Mouse (Mus musculus) CH12.LX (cell line): ENCODE results near the gene Pagr1a. TPM values are rescaled to one million over a fixed set of nuclear protein-coding genes. Genes with fewer than 3 reads are reported as not detected.

Source experiments
- DNase-seq: peaks from one replicate; pipeline ENCODE4 v3.0.0-alpha.2; 2013; ENCODE audit errors: extremely low read depth
- H3K27ac ChIP-seq: 2 replicates; pipeline ENCODE4 v1.5.1; 2012; ENCODE audit warnings: low read depth, mild to moderate bottlenecking, control low read depth, moderate library complexity; ENCODE audit not compliant: insufficient read depth
- H3K27me3 ChIP-seq: replicated peaks from 2 replicates; pipeline ENCODE3; 2012; ENCODE audit warnings: inconsistent platforms
- H3K36me3 ChIP-seq, 2 experiments: replicated peaks in 1 of 2; 2 replicates each; pipeline versions ENCODE3 to v1.6.1; 2012; ENCODE audit warnings: inconsistent platforms in 1 of 2, low read length in 1 of 2, mild to moderate bottlenecking in 1 of 2, mixed read lengths in 1 of 2, moderate library complexity in 1 of 2; ENCODE audit not compliant: control insufficient read depth in 1 of 2, insufficient read depth in 1 of 2
- H3K4me1 ChIP-seq, 2 experiments: 2 replicates each; pipeline ENCODE4 v1.6.1; 2012; ENCODE audit warnings: inconsistent platforms in 1 of 2, moderate library complexity in 1 of 2; ENCODE audit not compliant: insufficient read depth in 2 of 2, control insufficient read depth in 1 of 2
- H3K4me2 ChIP-seq: 2 replicates; pipeline ENCODE4 v1.6.1; 2012; ENCODE audit warnings: low read depth, mild to moderate bottlenecking, control low read depth; ENCODE audit not compliant: poor library complexity, insufficient read depth, severe bottlenecking
- H3K4me3 ChIP-seq, 3 experiments: fragments of 150-350 bp in 1 of 3; sonication (generic) in 1 of 3; replicated peaks in 1 of 3; 2 replicates each; pipeline versions ENCODE3 to v1.5.1; 2011 to 2012; ENCODE audit warnings: low read depth in 2 of 3, low read length in 2 of 3, mild to moderate bottlenecking in 2 of 3, moderate library complexity in 2 of 3, control low read depth in 1 of 3, improper control_type of control experiment in 1 of 3, inconsistent platforms in 1 of 3, mixed read lengths in 1 of 3; ENCODE audit not compliant: poor library complexity in 1 of 3
- H3K79me2 ChIP-seq: replicated peaks from 2 replicates; pipeline ENCODE4 v1.6.1; 2012; ENCODE audit warnings: mild to moderate bottlenecking, moderate library complexity; ENCODE audit not compliant: control insufficient read depth, poor library complexity, insufficient read depth, severe bottlenecking; ENCODE audit errors: extremely low read depth
- H3K9ac ChIP-seq: 2 replicates; pipeline ENCODE4 v1.6.1; 2012; ENCODE audit warnings: low read depth, mild to moderate bottlenecking, control low read depth, moderate library complexity; ENCODE audit not compliant: insufficient read depth
- H3K9me3 ChIP-seq: replicated peaks from 2 replicates; pipeline ENCODE3; 2012; ENCODE audit warnings: low read length, inconsistent platforms, mixed read lengths
- CHD2 ChIP-seq: IDR thresholded peaks from 2 replicates; pipeline ENCODE4 v1.6.1; 2011; ENCODE audit warnings: low read length, improper control_type of control experiment
- CTCF ChIP-seq, 2 experiments: IDR thresholded peaks in 1 of 2; conservative IDR thresholded peaks in 1 of 2; 2 replicates each; pipeline ENCODE4 v1.5.1; 2011 to 2012; ENCODE audit warnings: low read depth in 2 of 2, low read length in 2 of 2, improper control_type of control experiment in 1 of 2, inconsistent platforms in 1 of 2, mild to moderate bottlenecking in 1 of 2, moderate library complexity in 1 of 2
- E2F4 ChIP-seq: IDR thresholded peaks from 2 replicates; pipeline ENCODE4 v1.6.1; 2011; ENCODE audit warnings: low read depth, low read length, improper control_type of control experiment; ENCODE audit not compliant: insufficient replicate concordance
- ELF1 ChIP-seq: IDR thresholded peaks from 2 replicates; pipeline ENCODE4 v1.6.1; 2014; ENCODE audit warnings: low read depth, mild to moderate bottlenecking, inconsistent platforms, low read length, improper control_type of control experiment
- GABPA ChIP-seq: IDR thresholded peaks from 2 replicates; pipeline ENCODE4 v1.6.1; 2012; ENCODE audit warnings: low read depth, low read length, improper control_type of control experiment, inconsistent platforms; ENCODE audit not compliant: insufficient replicate concordance
- HCFC1 ChIP-seq: IDR thresholded peaks from 2 replicates; pipeline ENCODE4 v1.6.1; 2012; ENCODE audit warnings: low read depth, mild to moderate bottlenecking, inconsistent platforms, low read length, improper control_type of control experiment
- JUND ChIP-seq: conservative IDR thresholded peaks from 2 replicates; pipeline ENCODE4 v1.6.1; 2011; ENCODE audit warnings: low read depth, low read length, improper control_type of control experiment
- KAT2A ChIP-seq: IDR thresholded peaks from 2 replicates; pipeline ENCODE4 v1.6.1; 2012; ENCODE audit warnings: low read length, improper control_type of control experiment, inconsistent platforms; ENCODE audit not compliant: insufficient replicate concordance
- MAFK ChIP-seq: IDR thresholded peaks from 2 replicates; pipeline ENCODE4 v1.6.1; 2011; ENCODE audit warnings: low read length, improper control_type of control experiment; ENCODE audit not compliant: insufficient replicate concordance
- MAX ChIP-seq: IDR thresholded peaks from 2 replicates; pipeline ENCODE4 v1.6.1; 2011; ENCODE audit warnings: low read length, improper control_type of control experiment
- MAZ ChIP-seq: IDR thresholded peaks from 2 replicates; pipeline ENCODE4 v1.6.1; 2012; ENCODE audit warnings: low read depth, mild to moderate bottlenecking, inconsistent platforms, low read length, improper control_type of control experiment, moderate library complexity
- MXI1 ChIP-seq: IDR thresholded peaks from 2 replicates; pipeline ENCODE4 v1.6.1; 2011; ENCODE audit warnings: mild to moderate bottlenecking, low read depth, low read length, improper control_type of control experiment
- POLR2AphosphoS2 ChIP-seq: IDR thresholded peaks from 2 replicates; pipeline ENCODE4 v1.6.1; 2011; ENCODE audit warnings: low read depth, low read length, improper control_type of control experiment
- RAD21 ChIP-seq: IDR thresholded peaks from 2 replicates; pipeline ENCODE4 v1.6.1; 2011; ENCODE audit warnings: low read depth, mild to moderate bottlenecking, low read length, improper control_type of control experiment, moderate library complexity
- SIN3A ChIP-seq: IDR thresholded peaks from 2 replicates; pipeline ENCODE4 v1.6.1; 2012; ENCODE audit warnings: low read length, improper control_type of control experiment, inconsistent platforms
- SMC3 ChIP-seq: IDR thresholded peaks from 2 replicates; pipeline ENCODE4 v1.6.1; 2011; ENCODE audit warnings: low read depth, low read length, improper control_type of control experiment
- USF2 ChIP-seq: conservative IDR thresholded peaks from 2 replicates; pipeline ENCODE4 v1.6.1; 2011; ENCODE audit warnings: low read depth, low read length, improper control_type of control experiment
- ZC3H11A ChIP-seq: IDR thresholded peaks from 2 replicates; pipeline ENCODE4 v1.6.1; 2012; ENCODE audit warnings: low read depth, mild to moderate bottlenecking, inconsistent platforms, low read length, improper control_type of control experiment
- ZKSCAN1 ChIP-seq: IDR thresholded peaks from 2 replicates; pipeline ENCODE4 v1.6.1; 2012; ENCODE audit warnings: low read depth, inconsistent platforms, low read length, improper control_type of control experiment, borderline replicate concordance
- ZMIZ1 ChIP-seq: IDR thresholded peaks from 2 replicates; pipeline ENCODE4 v1.6.1; 2012; ENCODE audit warnings: low read depth, mild to moderate bottlenecking, inconsistent platforms, low read length, improper control_type of control experiment
- dilution Hi-C: fragments of 300-500 bp; cut with MboI; formaldehyde crosslinking; loops from 2 replicates; pipeline ENCODE4 v1.14.3; 2020; ENCODE audit warnings: low sequenced_read_pairs; ENCODE audit not compliant: extremely low pct_unique_long_range_greater_than_20kb, extremely low pct_ligation_motif_present
- in situ Hi-C: fragments of 300-500 bp; cut with MboI; formaldehyde crosslinking; loops from 3 replicates; pipeline ENCODE4 v1.14.3; 2019; ENCODE audit warnings: low sequenced_read_pairs, low pct_ligation_motif_present, low pct_unique_long_range_greater_than_20kb, mixed read lengths
- polyA plus RNA-seq: library from polyadenylated mRNA; unstranded; fragments of >175 nt; gene quantifications from 2 replicates; pipeline ENCODE4 v1.2.1, GENCODE M21; 2012; ENCODE audit warnings: low read depth; ENCODE audit not compliant: insufficient read length
- total RNA-seq, 2 experiments: library from RNA; depleted of rRNA; stranded (reverse); fragments of 300-350 nt in 1 of 2; fragments of >200 nt in 1 of 2; gene quantifications; 2 replicates each; pipeline ENCODE4 v1.2.3; 2012 to 2014

Pagr1a gene
- total and polyA plus RNA-seq, 3 experiments, result 12.0 to 69.4 (median 60.0) TPM

GRCm38 (mm10) chr7:126988816-126989215, 28.3 kb downstream of the Pagr1a start:
- H3K4me1 ChIP-seq, result 0 out of 4 replicates have a peak, but pooled peaks cover 0 to 4% of the 10 kb centered on the region in 2 experiments
- dilution Hi-C loops (no loop called here), in situ Hi-C loops (loop anchor here (25.0 kb wide), 1 partner anchor 798 kb away; the partner anchor contains the start of genes Gm49388 and Setd1a)
- TF ChIP-seq ZC3H11A (no peak), MAFK (no peak), ZMIZ1 (no peak), SIN3A (no peak), MAX (no peak), JUND (no peak), USF2 (no peak), E2F4 (no peak), ELF1 (no peak), RAD21 (no peak), GABPA (no peak), CHD2 (no peak), MXI1 (no peak), HCFC1 (no peak), KAT2A (no peak), MAZ (no peak), POLR2AphosphoS2 (no peak), ZKSCAN1 (no peak), CTCF (conservative IDR thresholded peaks at IDR 0.05 in 1 of 2, IDR thresholded peaks at IDR 0.05 in 1 of 2; ENCODE audit: low read depth in 2 of 2, low read length in 2 of 2) (no peak)
- H3K36me3 ChIP-seq, result peaks cover 37 to 88% of the 10 kb centered on the region in 2 experiments
- no peak overlapping the region for H3K9ac ChIP-seq
- no peaks in the 10 kb centered on the region for H3K9me3 ChIP-seq
- no peak overlapping the region for H3K4me2 ChIP-seq
- H3K4me3 ChIP-seq, result no peak overlapping the region
- no peak for DNase-seq
- no peak overlapping the region for H3K27ac ChIP-seq
- no peaks in the 10 kb centered on the region for H3K79me2 ChIP-seq
- no peaks in the 10 kb centered on the region for H3K27me3 ChIP-seq

- Histone ChIP-seq H3K4me3 (no peak overlapping the region), H3K27me3 (no peaks in the 10 kb centered on the region), H3K4me1 (no peaks in the 10 kb centered on the region), H3K79me2 (no peaks in the 10 kb centered on the region), H3K27ac (no peak overlapping the region), H3K4me2 (no peak overlapping the region), H3K9ac (no peak overlapping the region), H3K9me3 (no peaks in the 10 kb centered on the region), H3K36me3 (peaks cover 25 to 91% of the 10 kb centered on the region in 2 experiments)
- in situ Hi-C loops (loop anchor here (25.0 kb wide), 1 partner anchor 801 kb away; the partner anchor contains the start of genes Gm49388 and Setd1a), dilution Hi-C loops (no loop called here)
- no peak for DNase-seq
- TF ChIP-seq CTCF (conservative IDR thresholded peaks at IDR 0.05 in 1 of 2, IDR thresholded peaks at IDR 0.05 in 1 of 2; ENCODE audit: low read depth in 2 of 2, low read length in 2 of 2) (peak in 1 of 2 experiments; percentile 38; a peak in 2 of 4 replicates), JUND (no peak), RAD21 (peak; percentile 12), SMC3 (peak; percentile 34)
Observed at GRCm38 (mm10) chr7:126986319-126986718, 30.8 kb downstream of the Pagr1a start.
